Mouse (Mus musculus) C2C12 (cell line): ENCODE measurements around the gene Rae1.

ENCODE experiments used
- CEBPB ChIP-seq: IDR thresholded peaks from one replicate; pipeline ENCODE4 v1.6.1; 2011; ENCODE audit warnings: low read depth, mild to moderate bottlenecking, control low read depth, moderate library complexity
- CTCF ChIP-seq: IDR thresholded peaks from one replicate; pipeline ENCODE4 v1.5.1; 2011; ENCODE audit not compliant: control insufficient read depth, insufficient read depth, insufficient read length
- MAX ChIP-seq: IDR thresholded peaks from one replicate; pipeline ENCODE4 v1.6.1; 2011; ENCODE audit warnings: mild to moderate bottlenecking, control low read depth
- MYOD1 ChIP-seq: IDR thresholded peaks from one replicate; pipeline ENCODE4 v1.6.1; 2011; ENCODE audit warnings: low read depth; ENCODE audit not compliant: control insufficient read depth, insufficient read length
- MYOG ChIP-seq: IDR thresholded peaks from one replicate; pipeline ENCODE4 v1.6.1; 2011; ENCODE audit not compliant: control insufficient read depth, insufficient read length; ENCODE audit errors: extremely low read depth

- TF ChIP-seq MYOD1 (no peak), CTCF (no peak), CEBPB (no peak), MAX (no peak), MYOG (no peak)
These were observed 35.7 kb downstream of the Rae1 start for GRCm38 (mm10) chr2:173035653-173036052.
